Mouse (Mus musculus) adrenal gland (tissue): ENCODE measurements around the gene Acp2.
"Not testable (repeated sequence)": the region's sequence is repeated elsewhere in the genome, so short reads cannot be mapped to it uniquely, and the experiment has no call there.

Experiments
- intact Hi-C: fragments of 180-260 bp; cut with DNase I; formaldehyde crosslinking; loops from one replicate; pipeline ENCODE4 v1.15.1; 2025

Acp2 gene

GRCm38 (mm10) chr2:91190501-91190900 lies 12.2 kb upstream of the Acp2 start:
- intact Hi-C loops: loop anchor here (5.0 kb wide), 1 partner anchor 73 kb away; the partner anchor contains the start of gene Mybpc3

GRCm38 (mm10) chr2:91194624-91195332 lies 7.9 kb upstream of the Acp2 start:
- intact Hi-C loops: loop anchor here (5.0 kb wide), 1 partner anchor 77 kb away; the partner anchor contains the start of gene Mybpc3

- intact Hi-C loops: no loop called here
Measured at GRCm38 (mm10) chr2:91196577-91197001, 6.1 kb upstream of the Acp2 start.

- intact Hi-C loops: no loop called here
Measured at GRCm38 (mm10) chr2:91198888-91199287, 3.8 kb upstream of the Acp2 start.

- intact Hi-C loops: no loop called here
Measured at GRCm38 (mm10) chr2:91202972-91203656, 429 bp downstream of the Acp2 start.

GRCm38 (mm10) chr2:91206254-91206775 lies 3.6 kb downstream of the Acp2 start:
- intact Hi-C loops: no loop called here

- intact Hi-C loops: no loop called here
Measured at GRCm38 (mm10) chr2:91213311-91213710, 10.6 kb downstream of the Acp2 start.

GRCm38 (mm10) chr2:91217032-91217431 lies 14.3 kb downstream of the Acp2 start:
- intact Hi-C loops: no loop called here

GRCm38 (mm10) chr2:91220501-91220900 lies 17.8 kb downstream of the Acp2 start:
- intact Hi-C loops: loop anchor here (5.0 kb wide), 1 partner anchor 103 kb away; the partner anchor contains the start of gene Mybpc3

- intact Hi-C loops: loop anchor here (5.0 kb wide), 1 partner anchor 106 kb away; the partner anchor contains the start of gene Mybpc3
Measured at GRCm38 (mm10) chr2:91223614-91224013, 20.9 kb downstream of the Acp2 start.

- intact Hi-C loops: no loop called here
Measured at GRCm38 (mm10) chr2:91229735-91230134, 27.1 kb downstream of the Acp2 start.

- intact Hi-C loops: no loop called here
Measured at GRCm38 (mm10) chr2:91236601-91237510, 34.2 kb downstream of the Acp2 start, which contains the start of gene Ddb2. Ddb2 (minus strand) TSS chr2:91236982.

- intact Hi-C loops: not testable (repeated sequence)
Measured at GRCm38 (mm10) chr2:91237511-91238080, 34.9 kb downstream of the Acp2 start.

GRCm38 (mm10) chr2:91242547-91242946 lies 39.9 kb downstream of the Acp2 start:
- intact Hi-C loops: no loop called here

GRCm38 (mm10) chr2:91243416-91243815 lies 40.7 kb downstream of the Acp2 start:
- intact Hi-C loops: no loop called here

- intact Hi-C loops: no loop called here
Measured at GRCm38 (mm10) chr2:91244557-91245228, 42.0 kb downstream of the Acp2 start.

GRCm38 (mm10) chr2:91248366-91248765 lies 45.7 kb downstream of the Acp2 start:
- intact Hi-C loops: no loop called here

GRCm38 (mm10) chr2:91252001-91252400 lies 49.3 kb downstream of the Acp2 start:
- intact Hi-C loops: no loop called here

- intact Hi-C loops: no loop called here
Measured at GRCm38 (mm10) chr2:91252512-91252911, 49.8 kb downstream of the Acp2 start.

- intact Hi-C loops: no loop called here
Measured at GRCm38 (mm10) chr2:91254725-91255380, 52.2 kb downstream of the Acp2 start.
